Mouse (Mus musculus): ENCODE measurements around the gene Siglecg.

Gene Siglecg

GRCm38 (mm10) chr7:43442684-43443083 lies 34.7 kb downstream of the Siglecg start:
- no peak for DNase-seq (ENCODE audit: low spot score)

GRCm38 (mm10) chr7:43443126-43443916 lies 35.3 kb downstream of the Siglecg start:
- peak; percentile 59 for DNase-seq (ENCODE audit: low spot score)

- DNase-seq (ENCODE audit: low spot score) = peak; percentile 93
Measured at GRCm38 (mm10) chr7:43443917-43444293, 35.9 kb downstream of the Siglecg start, which contains the start of the genes Etfb and Gm45233. TSS of gene Etfb (plus strand) at chr7:43444083. TSS of gene Gm45233 (plus strand) at chr7:43444128.

GRCm38 (mm10) chr7:43447801-43448200 lies 39.8 kb downstream of the Siglecg start:
- DNase-seq (ENCODE audit: low spot score) = no peak

- no peak for DNase-seq (ENCODE audit: low spot score)
Measured at GRCm38 (mm10) chr7:43448246-43448645, 40.2 kb downstream of the Siglecg start.

GRCm38 (mm10) chr7:43449811-43450210 lies 41.8 kb downstream of the Siglecg start:
- DNase-seq (ENCODE audit: low spot score) = no peak

- DNase-seq (ENCODE audit: low spot score) = no peak
Measured at GRCm38 (mm10) chr7:43451726-43452125, 43.7 kb downstream of the Siglecg start.

GRCm38 (mm10) chr7:43452609-43453008 lies 44.6 kb downstream of the Siglecg start:
- peak; percentile 34 for DNase-seq (ENCODE audit: low spot score)

GRCm38 (mm10) chr7:43453599-43454355 lies 45.8 kb downstream of the Siglecg start:
- peak; percentile 54 for DNase-seq (ENCODE audit: low spot score)

- DNase-seq (ENCODE audit: low spot score) = no peak
Measured at GRCm38 (mm10) chr7:43454371-43454770, 46.4 kb downstream of the Siglecg start.

- DNase-seq (ENCODE audit: low spot score) = no peak
Measured at GRCm38 (mm10) chr7:43462851-43463250, 54.8 kb downstream of the Siglecg start, which contains the start of gene Vsig10l. TSS of gene Vsig10l (plus strand) at chr7:43463151.

- no peak for DNase-seq (ENCODE audit: low spot score)
Measured at GRCm38 (mm10) chr7:43463976-43464375, 56.0 kb downstream of the Siglecg start.

GRCm38 (mm10) chr7:43464864-43465343 lies 56.9 kb downstream of the Siglecg start:
- DNase-seq (ENCODE audit: low spot score) = peak; percentile 80

- DNase-seq (ENCODE audit: low spot score) = peak; percentile 89
Measured at GRCm38 (mm10) chr7:43465344-43466098, 57.5 kb downstream of the Siglecg start.

GRCm38 (mm10) chr7:43466099-43466694 lies 58.2 kb downstream of the Siglecg start:
- DNase-seq (ENCODE audit: low spot score) = peak; percentile 86

All from MN1 (cell line).